Mouse (Mus musculus): Measurements from ENCODE around the gene Tmc2. TPM values are rescaled to one million over a fixed set of nuclear protein-coding genes. Genes with fewer than 3 reads are reported as not detected.

The Tmc2 gene
- not detected for total RNA-seq (2023)

GRCm38 (mm10) chr2:130194894-130195293 lies at the start of gene Tmc2:
TSS of gene Tmc2 (plus strand) at chr2:130195194.

DNA sequence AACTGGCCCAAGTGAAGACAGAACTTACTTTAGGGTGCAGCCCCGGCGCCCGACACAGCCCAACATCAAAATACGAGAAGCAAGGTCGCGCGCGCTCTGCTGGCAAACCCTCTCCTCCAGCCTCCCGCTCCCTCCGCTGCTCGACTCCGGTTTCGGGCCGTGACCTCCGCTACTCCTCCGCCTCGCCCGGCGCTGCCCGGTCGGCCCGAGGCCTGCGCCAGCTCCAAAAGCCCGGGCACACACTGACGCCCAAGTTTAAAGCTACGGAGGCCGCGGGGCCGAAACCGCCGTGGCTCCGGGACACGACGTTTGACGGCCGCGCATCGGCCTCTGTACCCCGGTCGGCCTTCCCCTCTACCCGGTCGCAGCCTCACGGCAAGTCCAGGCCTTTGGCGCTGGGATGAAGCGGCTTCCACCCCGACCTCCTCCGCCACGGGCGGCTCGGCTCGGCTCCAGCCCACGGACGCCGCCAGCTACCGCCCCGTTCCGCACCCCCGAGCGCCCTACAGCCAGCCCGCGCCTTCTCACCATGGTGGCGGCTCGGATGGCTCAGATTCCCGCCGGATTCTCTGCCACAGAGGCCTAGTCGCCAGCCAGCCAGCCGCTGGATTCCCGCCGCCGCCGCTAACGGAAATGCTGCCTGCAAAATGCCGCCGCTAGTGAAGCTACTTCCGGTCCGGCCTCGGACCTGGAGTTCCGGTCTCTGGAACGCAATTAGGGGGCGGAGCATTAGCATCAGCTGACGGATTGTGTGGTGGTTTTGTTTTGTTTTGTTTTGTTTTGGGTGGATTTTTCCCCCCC lies 16.1 kb upstream of the Tmc2 start, which contains the start of gene Snrpb:
TSS of gene Snrpb (minus strand) at position 698 of the 801 bp plus-strand sequence.

GRCm38 (mm10) chr2:130274149-130274861 lies 79.3 kb downstream of the Tmc2 start, which contains the start of gene Nop56:
TSS of gene Nop56 (plus strand) at chr2:130274430.

DNA sequence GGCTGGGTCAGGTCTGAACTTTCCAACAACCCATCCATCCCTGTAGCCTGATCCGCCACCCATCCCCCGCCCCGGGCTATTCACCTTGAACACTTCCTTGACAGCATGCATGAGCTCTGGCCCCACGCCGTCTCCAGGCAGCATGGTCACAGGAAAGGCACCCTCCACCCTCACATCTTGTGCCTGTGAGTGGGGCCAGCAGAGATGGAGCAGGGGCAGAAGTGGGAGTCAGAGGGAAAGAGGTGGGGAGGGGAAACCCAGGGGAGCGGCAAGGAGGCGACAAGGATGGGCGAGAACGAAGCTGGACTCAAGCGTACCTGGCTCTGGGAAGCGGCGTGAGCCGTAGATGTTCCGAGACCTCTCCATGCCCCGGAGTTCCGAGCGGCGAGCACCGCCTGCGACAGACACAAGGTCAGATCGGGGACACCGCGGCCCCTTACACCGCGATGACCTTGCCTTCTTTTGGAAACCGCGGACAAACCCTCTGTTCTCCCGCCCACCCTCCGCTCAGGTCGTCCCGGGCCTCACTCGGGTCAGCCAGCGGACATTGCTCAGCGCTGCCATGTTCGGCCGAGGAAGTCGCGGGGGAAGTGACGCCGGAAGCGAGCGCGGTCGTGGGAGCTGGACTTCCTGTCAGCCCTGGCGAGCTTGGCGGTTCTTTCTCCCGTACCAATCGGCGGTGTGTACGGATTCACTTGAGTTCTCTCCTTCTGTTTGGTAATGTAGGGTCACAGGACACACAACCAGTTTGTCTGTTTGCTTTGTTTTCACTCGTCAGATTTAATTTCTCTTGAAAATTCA lies 89.1 kb downstream of the Tmc2 start, which contains the start of gene Idh3b:
TSS of gene Idh3b (minus strand) at position 694 of the 801 bp plus-strand sequence.

GRCm38 (mm10) chr2:130294936-130295277 lies 99.9 kb downstream of the Tmc2 start, which contains the start of gene Ebf4:
TSS of gene Ebf4 (plus strand) at chr2:130295169.

Other genes with a start within 250 kb of the Tmc2 start
- gene Tgm3, start 182.8 kb upstream of the Tmc2 start, total RNA-seq (2023), result not detected
- not detected for gene Tgm6, start 82.8 kb upstream of the Tmc2 start, total RNA-seq (2023)
- 100 to 1,000 TPM; 172 TPM for gene Snrpb, start 15.8 kb upstream of the Tmc2 start, total RNA-seq (2023)
- gene Nop56, start 79.2 kb downstream of the Tmc2 start, total RNA-seq (2023), result 100 to 1,000 TPM; 315 to 340 TPM
- 100 to 1,000 TPM; 127 to 154 TPM for gene Idh3b, start 89.4 kb downstream of the Tmc2 start, total RNA-seq (2023)
- gene Ebf4, start 100.0 kb downstream of the Tmc2 start, total RNA-seq (2023), result not detected
- gene Cpxm1, start 202.4 kb downstream of the Tmc2 start, total RNA-seq (2023), result 1 to 10 TPM in 1 of 2 experiments, not detected in 1; 1.2 TPM
- gene Gm28372, start 210.0 kb downstream of the Tmc2 start, total RNA-seq (2023), result not detected
- not detected for gene 1700020A23Rik, start 210.1 kb downstream of the Tmc2 start, total RNA-seq (2023)
- not detected for gene Tmem239, start 211.3 kb downstream of the Tmc2 start, total RNA-seq (2023)
- 100 to 1,000 TPM; 156 to 175 TPM for gene Vps16, start 229.1 kb downstream of the Tmc2 start, total RNA-seq (2023)
- 10 to 100 TPM; 22.2 to 26.2 TPM for gene Pced1a, start 229.5 kb downstream of the Tmc2 start, total RNA-seq (2023)